Mouse (Mus musculus): ENCODE measurements around the gene Snai1. TPM values are rescaled to one million over a fixed set of nuclear protein-coding genes. Genes with fewer than 3 reads are reported as not detected.

The Snai1 gene
- polyA plus RNA-seq (2014; fragmentation: Nextera tagmentation; extraction: Ambion mirVana): 17.4 and 19.2 TPM in 2 replicates

GRCm38 (mm10) chr2:167537476-167538297 is at the start of gene Snai1:
Snai1 (plus strand) TSS chr2:167538195.
- Histone ChIP-seq H3K27ac (ENCODE audit: low read depth) (peak within 1 kb of the TSS; percentile 51; the same call in 1 of the 2 replicates), H3K9ac (ENCODE audit: low read length) (peak within 1 kb of the TSS; percentile 56), H3K4me3 (ENCODE audit: low read depth, low read length) (peak within 1 kb of the TSS; percentile 45), H3K4me1 (replicated peaks; ENCODE audit: control insufficient read depth, insufficient read depth, low read length) (peaks cover 32% of the 10 kb centered on the region), H3K9me3 (ENCODE audit: control insufficient read depth, low read length) (no peaks in the 10 kb centered on the region), H3K36me3 (ENCODE audit: control insufficient read depth, insufficient read depth, low read length) (peaks cover 6% of the 10 kb centered on the region), H3K4me2 (ENCODE audit: low read length) (peak within 1 kb of the TSS; percentile 89), H3K27me3 (replicated peaks; ENCODE audit: control insufficient read depth, insufficient read depth, low read length) (peaks cover 14% of the 10 kb centered on the region)
- WGBS: under 1% methylated on average over 58 of the region's 58 CpGs
- ATAC-seq (replicated peaks; ENCODE audit: low FRiP score, low TSS enrichment, low read depth) (peak; percentile 97), DNase-seq (ENCODE audit: low spot score) (peak; percentile 92)

GRCm38 (mm10) chr2:167490813-167491525 is 47.0 kb upstream of the Snai1 start:
- H3K4me3 ChIP-seq (ENCODE audit: low read depth, low read length): 0 out of 2 replicates have a peak overlapping the region, but pooled peaks have one; percentile 83
- no peaks in the 10 kb centered on the region for H3K9me3 ChIP-seq (ENCODE audit: control insufficient read depth, low read length)
- H3K27me3 ChIP-seq (replicated peaks; ENCODE audit: control insufficient read depth, insufficient read depth, low read length): no peaks in the 10 kb centered on the region
- DNase-seq (ENCODE audit: low spot score): no peak
- WGBS: 82% methylated on average over 4 of the region's 4 CpGs
- H3K9ac ChIP-seq (ENCODE audit: low read length): no peak overlapping the region
- peaks cover 15% of the 10 kb centered on the region for H3K4me1 ChIP-seq (replicated peaks; ENCODE audit: control insufficient read depth, insufficient read depth, low read length)
- H3K27ac ChIP-seq (ENCODE audit: low read depth): no peak overlapping the region
- ATAC-seq (replicated peaks; ENCODE audit: low FRiP score, low TSS enrichment, low read depth): no peak
- H3K36me3 ChIP-seq (ENCODE audit: control insufficient read depth, insufficient read depth, low read length): peaks cover 11% of the 10 kb centered on the region; the same call in 1 of the 2 replicates
- peak overlapping the region; percentile 80; the same call in 1 of the 2 replicates for H3K4me2 ChIP-seq (ENCODE audit: low read length)

- WGBS: 3% methylated on average over 52 of the region's 52 CpGs
- H3K9me3 ChIP-seq (ENCODE audit: control insufficient read depth, low read length): no peaks in the 10 kb centered on the region
- DNase-seq (ENCODE audit: low spot score): peak; percentile 77
- peak within 1 kb of the TSS; percentile 96 for H3K27ac ChIP-seq (ENCODE audit: low read depth)
- peak within 1 kb of the TSS; percentile 86 for H3K9ac ChIP-seq (ENCODE audit: low read length)
- H3K27me3 ChIP-seq (replicated peaks; ENCODE audit: control insufficient read depth, insufficient read depth, low read length): no peaks in the 10 kb centered on the region
- H3K36me3 ChIP-seq (ENCODE audit: control insufficient read depth, insufficient read depth, low read length): peaks cover 9% of the 10 kb centered on the region; the same call in 1 of the 2 replicates
- H3K4me2 ChIP-seq (ENCODE audit: low read length): peak within 1 kb of the TSS; percentile 80
- ATAC-seq (replicated peaks; ENCODE audit: low FRiP score, low TSS enrichment, low read depth): peak; percentile 61
- H3K4me1 ChIP-seq (replicated peaks; ENCODE audit: control insufficient read depth, insufficient read depth, low read length): peaks cover 15% of the 10 kb centered on the region
- H3K4me3 ChIP-seq (ENCODE audit: low read depth, low read length): peak within 1 kb of the TSS; percentile 83
These were observed 46.0 kb upstream of the Snai1 start, which contains the start of gene Rnf114 for GRCm38 (mm10) chr2:167491757-167492708. Rnf114 (plus strand) TSS chr2:167492645.

GRCm38 (mm10) chr2:167492713-167493636 is 45.0 kb upstream of the Snai1 start, which contains the start of gene Spata2:
Spata2 (minus strand) TSS chr2:167492887.
- H3K4me2 ChIP-seq (ENCODE audit: low read length): peak within 1 kb of the TSS; percentile 80
- H3K27me3 ChIP-seq (replicated peaks; ENCODE audit: control insufficient read depth, insufficient read depth, low read length): no peaks in the 10 kb centered on the region
- H3K36me3 ChIP-seq (ENCODE audit: control insufficient read depth, insufficient read depth, low read length): peaks cover 4% of the 10 kb centered on the region; the same call in 1 of the 2 replicates
- H3K9me3 ChIP-seq (ENCODE audit: control insufficient read depth, low read length): no peaks in the 10 kb centered on the region
- DNase-seq (ENCODE audit: low spot score): peak; percentile 98
- peak; percentile 90 for ATAC-seq (replicated peaks; ENCODE audit: low FRiP score, low TSS enrichment, low read depth)
- peak within 1 kb of the TSS; percentile 83 for H3K4me3 ChIP-seq (ENCODE audit: low read depth, low read length)
- peaks cover 15% of the 10 kb centered on the region for H3K4me1 ChIP-seq (replicated peaks; ENCODE audit: control insufficient read depth, insufficient read depth, low read length)
- peak within 1 kb of the TSS; percentile 86 for H3K9ac ChIP-seq (ENCODE audit: low read length)
- 1% methylated on average over 63 of the region's 63 CpGs for WGBS
- peak within 1 kb of the TSS; percentile 96 for H3K27ac ChIP-seq (ENCODE audit: low read depth)

- WGBS: 87% methylated on average over 7 of the region's 7 CpGs
These were observed 41.6 kb upstream of the Snai1 start for GRCm38 (mm10) chr2:167496437-167496836.

GRCm38 (mm10) chr2:167497272-167497671 is 40.7 kb upstream of the Snai1 start:
- peaks cover 4% of the 10 kb centered on the region; the same call in 1 of the 2 replicates for H3K36me3 ChIP-seq (ENCODE audit: control insufficient read depth, insufficient read depth, low read length)

More at GRCm38 (mm10) chr2:167496437-167496836, 41.6 kb upstream of the Snai1 start:
- DNase-seq (ENCODE audit: low spot score): no peak
- Histone ChIP-seq H3K27ac (ENCODE audit: low read depth) (no peak overlapping the region), H3K27me3 (replicated peaks; ENCODE audit: control insufficient read depth, insufficient read depth, low read length) (no peaks in the 10 kb centered on the region), H3K4me1 (replicated peaks; ENCODE audit: control insufficient read depth, insufficient read depth, low read length) (peaks cover 13% of the 10 kb centered on the region), H3K9ac (ENCODE audit: low read length) (no peak overlapping the region), H3K9me3 (ENCODE audit: control insufficient read depth, low read length) (0 out of 2 replicates have a peak, but pooled peaks cover 3% of the 10 kb centered on the region), H3K36me3 (ENCODE audit: control insufficient read depth, insufficient read depth, low read length) (peaks cover 4% of the 10 kb centered on the region; the same call in 1 of the 2 replicates), H3K4me2 (ENCODE audit: low read length) (no peak overlapping the region), H3K4me3 (ENCODE audit: low read depth, low read length) (no peak overlapping the region)
- ATAC-seq (replicated peaks; ENCODE audit: low FRiP score, low TSS enrichment, low read depth): no peak

More at GRCm38 (mm10) chr2:167497272-167497671, 40.7 kb upstream of the Snai1 start:
- no peaks in the 10 kb centered on the region for H3K27me3 ChIP-seq (replicated peaks; ENCODE audit: control insufficient read depth, insufficient read depth, low read length)
- WGBS: 71% methylated on average over 5 of the region's 5 CpGs
- 0 out of 2 replicates have a peak, but pooled peaks cover 6% of the 10 kb centered on the region for H3K4me1 ChIP-seq (replicated peaks; ENCODE audit: control insufficient read depth, insufficient read depth, low read length)
- peak; percentile 70 for DNase-seq (ENCODE audit: low spot score)
- H3K9me3 ChIP-seq (ENCODE audit: control insufficient read depth, low read length): 0 out of 2 replicates have a peak, but pooled peaks cover 3% of the 10 kb centered on the region
- H3K4me3 ChIP-seq (ENCODE audit: low read depth, low read length): no peak overlapping the region
- no peak for ATAC-seq (replicated peaks; ENCODE audit: low FRiP score, low TSS enrichment, low read depth)
- no peak overlapping the region for H3K4me2 ChIP-seq (ENCODE audit: low read length)
- H3K9ac ChIP-seq (ENCODE audit: low read length): no peak overlapping the region
- no peak overlapping the region for H3K27ac ChIP-seq (ENCODE audit: low read depth)
